Mouse (Mus musculus) midbrain, embryonic 12.5 days (tissue): ENCODE data around the gene Krt16. TPM values are rescaled to one million over a fixed set of nuclear protein-coding genes. Genes with fewer than 3 reads are reported as not detected.
"Not testable (repeated sequence)": the region's sequence is repeated elsewhere in the genome, so short reads cannot be mapped to it uniquely, and the experiment has no call there.

ENCODE experiments used
- ATAC-seq: fragments of 200-750 bp; cut with Nextera tagmentation; 2 replicates; pipeline ENCODE4 v1.8.0; 2017; ENCODE audit warnings: low read depth, moderate TSS enrichment, moderate library complexity; ENCODE audit not compliant: low FRiP score
- H3K27ac ChIP-seq: fragments of 300-500 bp; sonication (generic); replicated peaks from 2 replicates; pipeline ENCODE4 v1.5.1; 2016; ENCODE audit warnings: mild to moderate bottlenecking
- H3K27me3 ChIP-seq: fragments of 300-500 bp; sonication (generic); 2 replicates; pipeline ENCODE4 v1.6.1; 2016; ENCODE audit warnings: mild to moderate bottlenecking
- H3K36me3 ChIP-seq: fragments of 300-500 bp; sonication (generic); 2 replicates; pipeline ENCODE4 v1.6.1; 2016
- H3K4me1 ChIP-seq: fragments of 300-500 bp; sonication (generic); 2 replicates; pipeline ENCODE4 v1.6.1; 2016
- H3K4me2 ChIP-seq: fragments of 300-500 bp; sonication (generic); replicated peaks from 2 replicates; pipeline ENCODE4 v1.6.1; 2016; ENCODE audit warnings: mild to moderate bottlenecking, moderate library complexity
- H3K4me3 ChIP-seq: fragments of 300-500 bp; sonication (generic); 2 replicates; pipeline ENCODE4 v1.5.1; 2016; ENCODE audit warnings: mild to moderate bottlenecking
- H3K9ac ChIP-seq: fragments of 300-500 bp; sonication (generic); replicated peaks from 2 replicates; pipeline ENCODE4 v1.6.1; 2016; ENCODE audit warnings: mild to moderate bottlenecking, moderate library complexity
- H3K9me3 ChIP-seq: fragments of 300-500 bp; sonication (generic); 2 replicates; pipeline ENCODE4 v1.6.1; 2016; ENCODE audit warnings: mild to moderate bottlenecking
- WGBS: fragments of 180-500 bp; shearing (Covaris S2); methylation state at CpG from one replicate; pipeline ENCODE4 v1.1.7; 2016; 5-methylcytosine and 5-hydroxymethylcytosine counted together
- polyA plus RNA-seq: library from polyadenylated mRNA; unstranded; fragments of >200 nt; fragmentation: Nextera tagmentation; extraction: Ambion mirVana; gene quantifications from 2 replicates; pipeline ENCODE4 v1.2.1, GENCODE M21; 2016

Krt16 gene
- polyA plus RNA-seq, 1 experiment from 2014 or later = not detected

DNA sequence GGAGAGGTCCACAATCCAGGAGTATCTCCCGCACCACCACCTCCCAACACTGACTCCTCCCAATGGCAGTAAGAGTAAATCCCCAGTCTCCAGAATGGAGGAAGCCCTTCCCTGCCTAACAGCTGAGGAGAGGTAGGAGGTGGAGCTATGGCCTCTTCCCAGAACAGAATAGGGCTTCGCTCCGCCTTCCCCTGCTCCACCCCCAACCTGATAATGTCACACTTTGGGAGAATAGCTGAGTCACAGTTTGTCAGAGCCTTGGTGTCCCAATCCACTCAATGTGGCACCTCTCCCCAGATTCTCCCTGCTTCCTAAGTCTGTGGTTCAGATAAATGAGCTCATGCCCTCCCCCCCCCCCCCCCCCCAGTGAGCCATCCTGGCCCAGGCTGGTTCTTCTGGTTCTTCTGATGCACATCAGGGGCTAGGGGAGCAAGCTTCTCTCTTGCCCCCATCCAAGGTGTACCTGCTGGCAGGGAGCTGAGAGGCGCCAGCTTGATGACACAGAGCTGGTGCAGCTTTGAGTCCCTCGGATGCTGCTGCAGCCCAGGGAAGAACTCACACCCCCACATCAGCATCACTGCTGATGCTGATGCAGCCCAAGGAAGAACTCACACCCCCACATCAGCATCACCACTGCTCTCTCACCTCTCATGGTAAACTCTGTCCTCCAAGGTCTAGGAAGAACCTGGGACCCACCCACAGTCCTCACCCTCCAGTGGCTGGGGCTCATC lies 5.8 kb upstream of the Krt16 start:
- H3K36me3 ChIP-seq = no peaks in the 10 kb centered on the region
- H3K27ac ChIP-seq = no peak overlapping the region
- H3K9ac ChIP-seq = no peak overlapping the region
- H3K4me1 ChIP-seq = no peaks in the 10 kb centered on the region
- no peaks in the 10 kb centered on the region for H3K27me3 ChIP-seq
- no peak for ATAC-seq
- H3K4me2 ChIP-seq = no peak overlapping the region
- no peak overlapping the region for H3K4me3 ChIP-seq
- H3K9me3 ChIP-seq = no peaks in the 10 kb centered on the region
- 67% methylated on average over 5 of the region's 5 CpGs for WGBS

DNA sequence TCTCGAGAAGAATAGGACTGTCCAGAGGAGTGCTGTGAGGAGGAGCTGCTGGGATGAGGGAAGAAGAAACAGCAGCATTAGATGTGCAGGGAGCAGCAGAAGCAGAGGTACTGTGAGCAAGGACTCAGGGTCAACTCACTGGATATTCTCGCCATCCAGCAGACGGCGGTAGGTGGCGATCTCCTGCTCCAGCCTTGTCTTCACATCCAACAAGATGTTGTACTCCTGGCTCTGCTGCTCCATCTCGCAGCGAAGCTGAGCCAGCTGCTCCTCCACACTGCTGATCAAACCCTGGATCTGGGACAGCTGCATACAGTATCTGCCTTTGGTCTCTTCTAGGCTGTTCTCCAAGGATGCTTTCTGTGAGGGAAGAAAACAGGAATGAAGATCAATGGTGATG lies 2.2 kb downstream of the Krt16 start:
- WGBS = 70% methylated on average over 7 of the region's 7 CpGs
- not testable (repeated sequence) for H3K4me3 ChIP-seq, ATAC-seq, H3K36me3 ChIP-seq, H3K9ac ChIP-seq, H3K4me2 ChIP-seq, H3K27ac ChIP-seq, H3K27me3 ChIP-seq, H3K4me1 ChIP-seq, H3K9me3 ChIP-seq

DNA sequence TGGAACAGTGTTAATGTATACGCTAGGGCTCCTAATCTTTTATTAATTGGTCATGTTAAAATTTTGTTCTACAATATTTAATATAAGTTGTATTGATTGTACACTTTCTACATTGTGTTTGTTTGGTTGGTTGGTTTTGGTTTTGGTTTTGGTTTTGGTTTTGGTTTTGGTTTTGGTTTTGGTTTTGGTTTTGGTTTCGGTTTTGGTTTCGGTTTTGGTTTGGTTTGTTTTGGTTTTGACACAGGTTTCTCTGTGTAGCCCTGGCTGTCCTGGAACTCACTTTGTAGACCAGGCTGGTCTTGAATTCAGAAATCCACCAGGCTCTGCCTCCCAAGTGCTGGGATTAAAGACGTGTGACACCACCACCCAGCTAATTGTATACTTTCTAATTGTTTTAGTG lies 8.4 kb downstream of the Krt16 start:
- H3K9me3 ChIP-seq, H3K36me3 ChIP-seq, ATAC-seq, H3K4me3 ChIP-seq, H3K27me3 ChIP-seq, H3K27ac ChIP-seq, H3K4me1 ChIP-seq, H3K4me2 ChIP-seq, H3K9ac ChIP-seq: not testable (repeated sequence)
- WGBS = 91% methylated on average over 4 of the region's 4 CpGs

DNA sequence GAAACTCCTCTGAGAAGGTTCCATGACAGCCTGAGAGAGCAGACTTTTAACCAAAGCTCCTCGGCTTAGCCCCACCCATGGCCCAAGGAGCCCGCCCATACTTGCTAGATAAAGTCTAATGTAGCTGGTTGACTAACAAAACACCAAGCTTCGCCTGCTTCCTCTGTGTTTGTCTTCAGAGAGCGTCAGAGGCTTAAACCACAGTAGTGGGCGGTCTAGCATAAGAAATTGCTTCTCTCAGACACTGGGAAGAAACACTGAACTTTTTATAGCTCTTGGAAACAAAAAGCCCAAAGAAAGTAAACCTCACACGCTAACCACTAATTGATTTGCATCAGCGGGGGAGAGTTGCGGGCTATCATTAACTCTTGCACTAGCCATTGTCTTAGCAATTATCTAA lies 27.0 kb downstream of the Krt16 start:
- Histone ChIP-seq H3K9me3 (0 out of 2 replicates have a peak, but pooled peaks cover 3% of the 10 kb centered on the region), H3K27ac (no peak overlapping the region), H3K4me1 (no peaks in the 10 kb centered on the region), H3K36me3 (no peaks in the 10 kb centered on the region), H3K4me3 (no peak overlapping the region), H3K9ac (no peak overlapping the region), H3K4me2 (no peak overlapping the region), H3K27me3 (no peaks in the 10 kb centered on the region)
- no peak for ATAC-seq
- whole genome bisulfite sequencing = 69% methylated on average over 8 of the region's 8 CpGs

DNA sequence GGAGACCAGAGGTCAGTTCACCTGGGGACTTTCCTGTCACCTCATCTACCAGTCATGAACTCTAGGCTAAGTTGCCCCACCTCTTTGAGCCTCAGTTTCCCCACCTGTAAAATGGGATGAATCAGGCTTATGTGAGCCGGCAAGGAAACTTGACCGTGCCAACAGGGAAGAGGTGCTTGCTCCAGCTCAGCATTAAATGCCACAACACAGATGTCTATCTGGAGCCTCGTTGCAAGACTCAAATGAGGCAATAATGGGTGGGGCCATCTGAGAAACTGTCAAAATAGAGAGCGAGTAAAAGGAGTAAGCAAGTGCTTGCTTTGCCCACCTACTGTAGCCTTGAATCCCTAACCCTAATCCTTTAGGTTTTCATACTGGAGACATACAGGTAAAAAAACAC lies 29.4 kb downstream of the Krt16 start:
- Histone ChIP-seq H3K9me3 (no peaks in the 10 kb centered on the region), H3K4me1 (no peaks in the 10 kb centered on the region), H3K27ac (no peak overlapping the region), H3K9ac (no peak overlapping the region), H3K4me2 (no peak overlapping the region), H3K4me3 (no peak overlapping the region), H3K27me3 (no peaks in the 10 kb centered on the region), H3K36me3 (no peaks in the 10 kb centered on the region)
- ATAC-seq = no peak
- WGBS = 82% methylated on average over 4 of the region's 4 CpGs

DNA sequence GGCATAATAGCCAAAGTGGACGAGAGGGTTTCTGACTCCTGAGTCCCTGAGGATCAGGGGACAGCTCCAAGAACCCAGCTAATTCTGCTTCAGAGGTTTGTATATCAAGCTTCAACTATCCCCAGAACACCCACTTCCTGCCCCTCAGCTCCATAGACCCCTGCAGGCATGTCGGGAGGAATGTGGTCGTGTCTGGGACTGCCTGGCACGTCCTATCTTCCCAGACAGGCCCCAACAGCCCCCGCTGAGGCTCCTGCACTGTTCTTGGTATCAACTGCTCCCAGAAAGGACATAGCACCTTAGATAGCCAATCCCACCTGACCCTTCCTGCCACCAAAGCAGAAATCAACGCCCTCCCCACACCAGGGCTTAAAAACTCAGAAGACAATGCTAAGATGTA lies 40.2 kb downstream of the Krt16 start:
- no peaks in the 10 kb centered on the region for H3K36me3 ChIP-seq
- H3K4me2 ChIP-seq = no peak overlapping the region
- 70% methylated on average over 6 of the region's 6 CpGs for WGBS
- no peak overlapping the region for H3K9ac ChIP-seq
- no peak overlapping the region for H3K4me3 ChIP-seq
- no peak overlapping the region for H3K27ac ChIP-seq
- H3K4me1 ChIP-seq = no peaks in the 10 kb centered on the region
- ATAC-seq = no peak
- H3K27me3 ChIP-seq = no peaks in the 10 kb centered on the region
- no peaks in the 10 kb centered on the region for H3K9me3 ChIP-seq

DNA sequence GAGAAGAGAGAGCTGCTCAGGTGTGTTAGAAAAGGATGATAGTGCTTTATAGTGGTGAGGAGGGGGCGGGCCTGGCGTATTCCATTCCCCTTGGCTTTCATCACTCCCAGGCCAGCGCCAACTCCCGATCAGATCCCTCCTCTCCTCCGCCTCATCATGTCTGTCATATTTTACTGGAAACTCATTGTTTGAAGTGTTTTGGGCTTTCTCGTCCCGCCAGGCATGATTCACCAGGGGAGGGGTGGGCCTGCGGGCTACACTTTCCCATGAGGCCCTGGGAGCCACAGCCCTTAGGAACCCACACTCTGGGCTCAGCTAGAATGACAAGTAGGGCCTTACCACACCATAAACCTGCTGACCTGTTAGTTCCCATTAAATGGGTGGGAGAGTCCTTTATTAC lies 41.2 kb downstream of the Krt16 start, which contains the start of gene Krt14:
Gene Krt14, minus strand, starts transcription at position 51 of the 400 bp plus-strand sequence.
- Histone ChIP-seq H3K36me3 (no peaks in the 10 kb centered on the region), H3K4me1 (no peaks in the 10 kb centered on the region), H3K9me3 (no peaks in the 10 kb centered on the region), H3K27ac (no peak within 1 kb of the TSS), H3K4me2 (no peak within 1 kb of the TSS), H3K27me3 (no peaks in the 10 kb centered on the region), H3K9ac (no peak within 1 kb of the TSS), H3K4me3 (no peak within 1 kb of the TSS)
- ATAC-seq = no peak
- WGBS = 90% methylated on average over 8 of the region's 8 CpGs

DNA sequence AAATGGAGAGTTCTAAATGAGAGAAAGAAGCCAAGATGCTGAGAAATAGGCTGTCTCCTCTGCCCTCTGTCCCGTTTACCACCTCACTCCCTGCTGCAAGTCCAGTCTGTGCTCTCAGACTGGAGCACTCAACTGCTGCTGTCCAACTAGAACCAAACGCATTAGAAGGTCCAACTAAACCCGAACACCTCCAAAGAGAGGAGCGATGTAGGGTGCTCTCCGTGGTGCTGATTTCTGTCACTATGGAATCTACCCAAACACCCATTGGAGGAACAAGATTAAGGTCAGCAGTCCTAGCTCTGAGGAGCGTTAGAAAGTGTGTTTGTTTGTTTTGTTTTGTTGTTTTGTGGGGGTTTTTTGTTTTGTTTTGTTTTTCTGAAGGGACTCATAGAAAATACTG lies 45.3 kb downstream of the Krt16 start:
- Histone ChIP-seq H3K27ac (no peak overlapping the region), H3K9ac (no peak overlapping the region), H3K9me3 (no peaks in the 10 kb centered on the region), H3K36me3 (no peaks in the 10 kb centered on the region), H3K4me2 (no peak overlapping the region), H3K27me3 (no peaks in the 10 kb centered on the region), H3K4me1 (no peaks in the 10 kb centered on the region), H3K4me3 (no peak overlapping the region)
- 32% methylated on average over 6 of the region's 6 CpGs for WGBS
- ATAC-seq = no peak

DNA sequence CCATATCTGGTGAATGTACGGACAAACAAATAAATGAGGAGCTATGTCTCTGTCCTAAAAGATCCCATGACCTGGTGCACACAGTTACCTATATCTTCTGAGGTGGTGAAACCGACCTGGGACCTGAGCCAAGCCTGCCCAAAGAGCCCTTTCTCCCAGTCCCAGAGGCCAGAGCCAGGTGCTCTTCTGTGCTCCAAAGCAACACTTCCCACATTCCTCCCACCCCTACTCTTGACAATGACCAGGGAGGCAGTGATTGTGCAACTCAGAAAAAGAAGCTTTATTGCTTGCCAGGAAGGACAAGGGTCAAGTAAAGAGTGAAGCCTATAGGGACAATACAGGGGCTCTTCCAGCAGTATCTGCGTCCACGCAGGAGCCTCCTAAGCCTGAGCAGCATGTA lies 45.8 kb downstream of the Krt16 start:
- ATAC-seq = no peak
- 83% methylated on average over 4 of the region's 4 CpGs for WGBS

DNA sequence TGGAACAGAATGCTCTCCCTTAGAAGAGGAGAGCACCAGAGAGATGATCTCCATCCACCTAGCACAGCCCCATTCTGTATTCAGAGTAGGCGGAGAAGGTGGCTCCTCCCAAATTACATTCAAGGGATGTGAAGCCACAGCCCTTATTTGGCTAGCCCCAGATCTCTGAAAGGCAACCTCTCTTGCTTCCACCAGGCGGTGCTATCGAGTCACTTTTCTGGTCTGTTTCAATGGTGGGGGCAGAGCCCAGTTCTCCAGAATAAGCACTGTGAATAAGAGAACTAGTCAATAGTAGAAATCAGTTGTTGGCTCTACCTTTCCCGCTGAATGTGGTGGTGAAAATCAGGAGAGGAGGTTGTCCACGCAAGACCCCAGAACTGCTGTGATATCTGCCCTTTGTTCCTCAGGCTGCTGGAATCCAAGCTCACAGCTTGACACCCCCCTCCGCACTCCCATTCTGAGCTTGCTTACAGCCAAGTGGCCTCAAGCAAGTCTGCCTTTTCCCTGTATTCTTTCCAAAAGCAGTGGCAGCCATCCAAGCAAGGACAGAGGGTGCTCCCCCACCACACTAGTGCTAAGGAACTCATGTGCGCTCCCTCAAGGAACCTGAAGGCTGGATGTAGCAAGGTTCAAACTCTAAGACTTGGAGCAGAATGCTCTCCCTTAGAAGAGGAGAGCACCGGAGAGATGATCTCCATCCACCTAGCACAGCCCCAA lies 48.4 kb downstream of the Krt16 start:
- no peak overlapping the region for H3K9ac ChIP-seq
- no peak overlapping the region for H3K4me3 ChIP-seq
- 47% methylated on average over 8 of the region's 8 CpGs for WGBS
- no peak for ATAC-seq
- H3K27ac ChIP-seq = no peak overlapping the region
- H3K4me2 ChIP-seq = no peak overlapping the region
- H3K27me3 ChIP-seq = no peaks in the 10 kb centered on the region
- H3K4me1 ChIP-seq = no peaks in the 10 kb centered on the region
- no peaks in the 10 kb centered on the region for H3K36me3 ChIP-seq
- no peaks in the 10 kb centered on the region for H3K9me3 ChIP-seq

More for the DNA sequence above, 45.8 kb downstream of the Krt16 start:
- Histone ChIP-seq H3K27ac (no peak overlapping the region), H3K4me3 (no peak overlapping the region), H3K9ac (no peak overlapping the region), H3K9me3 (no peaks in the 10 kb centered on the region), H3K4me2 (no peak overlapping the region), H3K4me1 (no peaks in the 10 kb centered on the region), H3K36me3 (no peaks in the 10 kb centered on the region), H3K27me3 (no peaks in the 10 kb centered on the region)

DNA sequence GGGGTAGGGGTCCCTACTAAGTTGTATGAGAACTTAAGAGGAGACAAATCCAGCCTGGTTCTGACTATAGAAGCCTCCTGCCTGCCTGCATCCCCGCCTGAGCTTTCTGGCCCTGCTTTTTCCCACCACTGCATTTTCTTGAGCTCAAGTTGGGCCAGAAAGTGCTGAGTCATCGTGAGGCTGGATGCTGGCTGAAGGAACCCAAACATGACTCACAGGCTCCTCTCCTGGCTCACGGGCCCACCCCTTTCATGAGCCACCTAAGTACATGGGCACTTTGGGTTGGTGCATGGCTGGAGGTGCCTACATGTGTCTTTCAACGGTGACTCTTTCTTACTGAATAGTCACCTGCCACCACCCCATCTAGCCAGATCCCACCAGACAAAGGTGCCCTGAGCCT lies 50.0 kb downstream of the Krt16 start:
- Histone ChIP-seq H3K36me3 (no peaks in the 10 kb centered on the region), H3K9me3 (no peaks in the 10 kb centered on the region), H3K27ac (no peak overlapping the region), H3K27me3 (no peaks in the 10 kb centered on the region), H3K4me3 (no peak overlapping the region), H3K4me1 (no peaks in the 10 kb centered on the region), H3K4me2 (no peak overlapping the region), H3K9ac (no peak overlapping the region)
- WGBS = 76% methylated on average over 4 of the region's 4 CpGs
- no peak for ATAC-seq
